Mouse (Mus musculus) frontal cortex, postnatal 36 days (tissue): ENCODE measurements at regions not wholly inside any gene's neighbourhood (a gene's known extent, or its start where the extent isn't known, plus 50 kb on each side); places are given as distances from the start of the nearest gene placed in this dataset.
"Not testable (repeated sequence)": the region's sequence is repeated elsewhere in the genome, so short reads cannot be mapped to it uniquely, and the experiment has no call there.

Experiments used
- DNase-seq, 2 experiments: peaks; one replicate each; pipeline ENCODE4 v3.0.0; 2022; ENCODE audit warnings: low spot score in 2 of 2

DNA sequence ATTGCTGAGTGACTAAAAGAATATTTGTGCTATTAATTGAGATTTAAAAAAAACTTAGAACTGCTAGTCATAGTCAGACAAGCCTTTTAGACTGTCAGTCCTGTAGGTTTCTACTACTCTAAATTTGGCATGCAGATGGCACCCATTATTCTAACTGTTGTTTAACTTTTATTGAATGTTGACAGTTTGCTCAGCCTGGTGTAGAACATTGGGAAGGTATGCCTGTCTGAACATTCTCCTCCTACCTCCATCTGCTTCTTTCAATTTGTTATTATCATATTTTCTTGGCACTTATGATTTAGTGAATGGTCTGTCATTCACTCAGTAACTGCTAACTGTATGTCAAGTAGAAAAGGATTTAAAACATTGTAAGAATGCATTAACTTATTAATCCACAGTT lies 130.9 kb downstream of the Gmnc start:
- DNase-seq: no peak

DNA sequence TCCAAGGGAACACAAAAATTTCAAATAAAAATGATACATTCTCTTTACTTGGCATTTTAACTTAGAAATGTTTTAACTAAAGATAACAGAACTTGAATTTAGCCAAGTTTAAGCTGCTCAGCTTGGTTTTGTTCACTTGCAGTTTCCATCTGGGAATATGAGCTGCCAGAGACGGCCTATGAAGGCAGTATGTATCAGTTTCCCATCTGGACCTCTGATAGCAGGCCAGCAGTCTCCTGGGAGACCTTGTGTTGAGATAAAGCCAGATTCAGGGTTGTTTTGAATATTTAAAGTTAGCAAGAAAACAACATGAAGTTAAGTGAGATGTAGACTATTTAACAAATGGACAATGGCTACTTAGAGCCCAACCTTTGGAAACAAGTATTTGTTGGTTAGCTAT lies 142.3 kb downstream of the Gmnc start:
- no peak for DNase-seq

GRCm38 (mm10) chr16:26827006-26827405 lies 164.4 kb downstream of the Gmnc start:
- peak in 1 of 2 experiments; percentile 24 for DNase-seq

- DNase-seq: not testable (repeated sequence)
These were observed 180.3 kb downstream of the Gmnc start for GRCm38 (mm10) chr16:26811201-26811600.

DNA sequence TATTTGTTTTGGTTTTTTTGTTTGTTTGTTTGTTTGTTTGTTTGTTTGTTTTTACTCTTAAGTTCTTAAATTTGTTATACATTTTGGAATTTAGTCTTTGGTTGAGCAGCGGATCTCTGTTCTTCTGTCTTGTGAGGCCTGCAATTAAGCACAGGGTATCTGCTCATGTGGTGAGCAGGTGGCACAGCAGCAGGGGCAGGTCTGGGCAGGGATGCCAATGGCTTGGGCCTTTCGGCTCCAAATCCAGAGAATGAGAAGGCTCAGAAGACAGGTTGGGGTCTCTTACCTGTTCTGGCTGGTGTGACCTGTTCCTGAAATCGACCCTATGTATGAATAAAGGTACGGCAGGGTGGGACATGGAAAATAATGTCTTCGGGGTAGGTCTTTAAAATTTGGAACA lies 186.0 kb downstream of the Gmnc start:
- DNase-seq: no peak

DNA sequence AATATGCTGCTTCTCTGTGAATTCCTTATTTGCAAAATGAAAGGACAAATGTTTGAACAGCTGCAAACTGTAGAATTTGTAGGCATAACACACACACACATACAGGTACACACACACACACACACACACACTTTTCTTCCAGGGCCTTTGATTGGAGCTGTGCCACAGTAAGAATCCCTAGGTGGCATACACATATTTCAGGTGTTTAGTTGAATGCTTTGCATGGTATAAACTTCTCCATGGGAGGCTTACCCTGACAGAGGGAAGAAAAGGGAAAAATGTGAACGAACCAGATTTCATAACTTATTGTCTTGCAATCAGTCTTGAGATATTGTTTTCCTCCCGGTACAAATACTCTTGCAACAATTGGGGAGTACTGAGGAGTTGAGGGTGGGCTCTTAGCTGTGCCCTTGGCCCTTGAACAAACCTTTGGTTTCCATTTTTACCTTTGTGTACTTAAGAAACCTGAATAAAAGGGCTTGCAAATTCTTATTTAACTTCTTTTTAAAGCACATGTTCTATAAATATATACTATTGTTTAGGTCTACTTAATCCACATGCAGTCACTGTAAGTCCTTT lies 204.3 kb downstream of the Gmnc start:
- no peak for DNase-seq

GRCm38 (mm10) chr16:26782331-26782730 lies 200.8 kb downstream of the Il1rap start:
- DNase-seq: no peak
